12 mouse cellular contexts compared by ENCODE assay signal in the genomic region with DNA sequence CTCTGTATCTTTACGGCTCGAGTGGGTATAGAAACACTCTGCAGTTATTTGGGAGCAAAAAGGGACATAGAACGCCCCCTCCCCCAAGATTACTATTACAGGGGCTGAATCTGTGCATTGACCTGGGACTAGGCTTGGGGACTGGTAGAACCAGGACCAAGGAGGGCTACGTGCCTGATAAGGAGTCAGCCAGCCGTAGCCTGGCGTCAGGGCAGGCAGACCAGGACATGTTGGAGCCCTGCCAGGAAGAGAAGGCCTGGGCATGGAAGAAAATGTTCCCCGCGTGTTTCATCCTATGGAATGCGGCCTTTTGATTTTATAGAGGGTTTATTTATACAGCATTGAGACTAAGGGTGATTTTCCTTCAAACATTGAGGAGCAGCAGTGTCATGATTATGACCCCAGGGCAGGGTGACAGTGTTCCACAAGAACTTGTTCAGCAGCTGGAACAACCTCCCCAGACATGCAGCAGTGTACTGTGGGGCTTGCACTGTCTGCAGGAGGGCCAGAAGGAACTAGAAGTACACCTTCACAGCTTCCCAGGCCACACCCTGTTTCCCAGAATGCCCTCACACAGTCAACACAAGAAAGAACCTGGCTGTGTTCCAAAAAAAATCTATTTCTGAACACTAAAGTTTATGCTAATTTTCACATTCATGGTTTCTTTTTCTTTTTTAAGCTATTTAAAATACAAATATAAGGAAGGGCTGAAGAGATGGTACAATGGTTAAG. TPM values are rescaled to one million over a fixed set of nuclear protein-coding genes. Genes with fewer than 3 reads are reported as not detected.
DNase-seq lines count a peak whose midpoint lies in the region; ATAC-seq and TF ChIP-seq lines count a peak whose summit lies in the region.
"Had no signal": no experiment of that assay in that cellular context is flagged by ENCODE, and none has a peak within 500 bp of the region (broad histone marks: within the 10 kb centered on the region; RNA-seq: fewer than 3 reads in every experiment).

No protein-coding gene starts in this region.

- H3K4me1 ChIP-seq in heart, embryonic 16.5 days (ENCODE audit: control insufficient read depth, insufficient read depth, low read length) = peaks cover 15% of the 10 kb centered on the region
- H3K4me1 ChIP-seq in heart, adult 2 months (ENCODE audit: control insufficient read depth, insufficient read depth, low read length) = peaks cover 5% of the 10 kb centered on the region
- H3K4me1 ChIP-seq in midbrain, embryonic 16.5 days (ENCODE audit: control insufficient read depth, insufficient read depth, low read length) = peaks cover 7% of the 10 kb centered on the region
- H3K4me1 ChIP-seq in midbrain, embryonic 15.5 days = peaks cover 13% of the 10 kb centered on the region

- no peaks in the 10 kb centered on the region for H3K36me3 ChIP-seq in heart, embryonic 16.5 days (ENCODE audit: control insufficient read depth, insufficient read depth)
- H3K36me3 ChIP-seq in heart, adult 2 months (ENCODE audit: control insufficient read depth, insufficient read depth, low read length) = no peaks in the 10 kb centered on the region
- no peaks in the 10 kb centered on the region for H3K36me3 ChIP-seq in midbrain, embryonic 16.5 days (ENCODE audit: control insufficient read depth, insufficient read depth, low read length)
- H3K36me3 ChIP-seq in midbrain, embryonic 15.5 days (replicated peaks) = no peaks in the 10 kb centered on the region
- H3K36me3 ChIP-seq: liver, embryonic 13.5 days; midbrain, embryonic 12.5 days; neural tube, embryonic 13.5 days had no signal

- TF ChIP-seq POLR2A in heart, adult 2 months (IDR thresholded peaks at IDR 0.05; ENCODE audit: insufficient read depth, low read depth, low read length) = no peak

- no peak for DNase-seq in heart, adult 2 months
- DNase-seq in 3T3-L1 (ENCODE audit: low read depth, low spot score) = peak; percentile 40
- peak; percentile 33 for DNase-seq in adipocyte (ENCODE audit: low spot score)
- DNase-seq in kidney, postnatal 25 days = peak; percentile 39 to 57
- DNase-seq in c-Kit-positive CD71-positive TER-119-positive erythroid progenitor cells, embryonic 14.5 days (ENCODE audit: low spot score) = no peak
- DNase-seq: layer of hippocampus, postnatal 36 days; liver, embryonic 13.5 days had no signal

- no peak overlapping the region for H3K4me2 ChIP-seq in heart, embryonic 16.5 days (ENCODE audit: low read depth, low read length)
- no peak overlapping the region for H3K4me2 ChIP-seq in midbrain, embryonic 16.5 days (ENCODE audit: low read length)
- H3K4me2 ChIP-seq in midbrain, embryonic 15.5 days = no peak overlapping the region
- H3K4me2 ChIP-seq: liver, embryonic 13.5 days had no signal

- H3K79me2 ChIP-seq in heart, adult 2 months (replicated peaks; ENCODE audit: control insufficient read depth, insufficient read depth, low read length) = no peaks in the 10 kb centered on the region

- ATAC-seq in heart, embryonic 16.5 days (replicated peaks; ENCODE audit: extremely low read depth, insufficient read depth, low FRiP score) = peak; percentile 41; the same call in 1 of the 2 replicates
- ATAC-seq in midbrain, embryonic 16.5 days = no peak
- ATAC-seq in midbrain, embryonic 15.5 days (replicated peaks) = no peak

- no peak for TF ChIP-seq EP300 in heart, adult 2 months (IDR thresholded peaks at IDR 0.05; ENCODE audit: insufficient read depth, low read depth, low read length)

- intact Hi-C loops in heart, adult 2 months (cut with DNase I) = no loop called here

- peaks cover 32% of the 10 kb centered on the region for H3K27me3 ChIP-seq in heart, embryonic 16.5 days (ENCODE audit: control insufficient read depth, insufficient read depth, low read length)
- H3K27me3 ChIP-seq in heart, adult 2 months (ENCODE audit: control insufficient read depth, insufficient read depth, low read length) = peaks cover 6% of the 10 kb centered on the region
- peaks cover 9% of the 10 kb centered on the region for H3K27me3 ChIP-seq in midbrain, embryonic 16.5 days (ENCODE audit: control insufficient read depth, insufficient read depth, low read depth, low read length)
- peaks cover 26% of the 10 kb centered on the region for H3K27me3 ChIP-seq in midbrain, embryonic 15.5 days (replicated peaks)

- whole genome bisulfite sequencing in heart, embryonic 16.5 days = 40% methylated on average over 9 of the region's 9 CpGs
- WGBS in heart, adult 2 months = 45% methylated on average over 9 of the region's 9 CpGs
- WGBS in midbrain, embryonic 16.5 days = 79% methylated on average over 9 of the region's 9 CpGs
- WGBS in midbrain, embryonic 15.5 days = 75% methylated on average over 9 of the region's 9 CpGs

- 0 out of 2 replicates have a peak overlapping the region, but pooled peaks have one; percentile 13 for H3K27ac ChIP-seq in heart, embryonic 16.5 days (ENCODE audit: low read length)
- H3K27ac ChIP-seq in heart, adult 2 months = no peak overlapping the region
- H3K27ac ChIP-seq in midbrain, embryonic 16.5 days (ENCODE audit: low read length) = no peak overlapping the region
- H3K27ac ChIP-seq in midbrain, embryonic 15.5 days = no peak overlapping the region
- H3K27ac ChIP-seq: liver, embryonic 13.5 days; midbrain, embryonic 12.5 days; neural tube, embryonic 13.5 days had no signal

- no peak for TF ChIP-seq CTCF in heart, adult 2 months (IDR thresholded peaks at IDR 0.05)

- H3K9me3 ChIP-seq in heart, embryonic 16.5 days (replicated peaks; ENCODE audit: control insufficient read depth, low read length) = no peaks in the 10 kb centered on the region
- no peaks in the 10 kb centered on the region for H3K9me3 ChIP-seq in midbrain, embryonic 16.5 days (replicated peaks; ENCODE audit: control insufficient read depth, low read length, poor library complexity, severe bottlenecking)
- H3K9me3 ChIP-seq in midbrain, embryonic 15.5 days = no peaks in the 10 kb centered on the region
- H3K9me3 ChIP-seq: liver, embryonic 13.5 days; midbrain, embryonic 12.5 days; neural tube, embryonic 13.5 days had no signal

- no peak overlapping the region for H3K4me3 ChIP-seq in heart, embryonic 16.5 days (ENCODE audit: low read length)
- no peak overlapping the region for H3K4me3 ChIP-seq in heart, adult 2 months
- no peak overlapping the region for H3K4me3 ChIP-seq in midbrain, embryonic 16.5 days (ENCODE audit: low read depth, low read length)
- no peak overlapping the region for H3K4me3 ChIP-seq in midbrain, embryonic 15.5 days
- H3K4me3 ChIP-seq: liver, embryonic 13.5 days; midbrain, embryonic 12.5 days had no signal

- H3K9ac ChIP-seq in heart, embryonic 16.5 days (ENCODE audit: low read length) = no peak overlapping the region
- H3K9ac ChIP-seq in heart, adult 2 months (ENCODE audit: low read depth, low read length) = no peak overlapping the region
- H3K9ac ChIP-seq in midbrain, embryonic 16.5 days (ENCODE audit: low read depth, low read length) = no peak overlapping the region
- no peak overlapping the region for H3K9ac ChIP-seq in midbrain, embryonic 15.5 days
- H3K9ac ChIP-seq: liver, embryonic 13.5 days; midbrain, embryonic 12.5 days; neural tube, embryonic 13.5 days had no signal

RNA-seq across cellular contexts. Expression of a gene that starts 2.3 kb away (rescaled TPM):
- polyA plus RNA-seq in heart, embryonic 16.5 days (2015; fragmentation: Nextera tagmentation; extraction: Ambion mirVana) = 1.8 and 3.0 TPM in 2 replicates
- 1 to 10 TPM; 7.2 to 8.4 TPM for total RNA-seq in heart, adult 2 months (2021)
- polyA plus RNA-seq in heart, adult 2 months (2012; rRNA removed) = 21.3 TPM in 2 replicates
- polyA plus RNA-seq in midbrain, embryonic 16.5 days (2015; fragmentation: Nextera tagmentation; extraction: Ambion mirVana) = 45.9 and 49.8 TPM in 2 replicates
- 39.4 and 43.1 TPM in 2 replicates for polyA plus RNA-seq in midbrain, embryonic 15.5 days (2015; fragmentation: Nextera tagmentation; extraction: Ambion mirVana)

RNA-seq across cellular contexts. Expression of a gene that starts 18.5 kb away (rescaled TPM):
- polyA plus RNA-seq in heart, embryonic 16.5 days (2015; fragmentation: Nextera tagmentation; extraction: Ambion mirVana) = 16.9 and 17.3 TPM in 2 replicates
- 1 to 10 TPM in 1 of 2 experiments, under 1 TPM in 1; 0.73 to 1.6 TPM for total RNA-seq in heart, adult 2 months (2021)
- 7.1 and 10.0 TPM in 2 replicates for polyA plus RNA-seq in heart, adult 2 months (2012; rRNA removed)
- polyA plus RNA-seq in midbrain, embryonic 16.5 days (2015; fragmentation: Nextera tagmentation; extraction: Ambion mirVana) = 1.2 and 1.5 TPM in 2 replicates
- 1.3 and 2.1 TPM in 2 replicates for polyA plus RNA-seq in midbrain, embryonic 15.5 days (2015; fragmentation: Nextera tagmentation; extraction: Ambion mirVana)

RNA-seq across cellular contexts. Expression of a gene that starts 41.4 kb away (rescaled TPM):
- 0.46 and 0.49 TPM in 2 replicates for polyA plus RNA-seq in heart, embryonic 16.5 days (2015; fragmentation: Nextera tagmentation; extraction: Ambion mirVana)
- 1 to 10 TPM; 2.1 to 2.5 TPM for total RNA-seq in heart, adult 2 months (2021)
- polyA plus RNA-seq in heart, adult 2 months (2012; rRNA removed) = 3.1 and 3.3 TPM in 2 replicates
- polyA plus RNA-seq in midbrain, embryonic 16.5 days (2015; fragmentation: Nextera tagmentation; extraction: Ambion mirVana) = 0.15 and 0.18 TPM in 2 replicates
- polyA plus RNA-seq in midbrain, embryonic 15.5 days (2015; fragmentation: Nextera tagmentation; extraction: Ambion mirVana) = 0.27 and 0.59 TPM in 2 replicates

Comparison
In these comparisons a context has a peak if more than half of its experiments do, and no peak if none do; other contexts are left out.
1. DNase-seq: peak in 3T3-L1 (single experiment), adipocyte (single experiment) and kidney, postnatal 25 days (2 of 2); none in heart, adult 2 months (0 of 2) and c-Kit-positive CD71-positive TER-119-positive erythroid progenitor cells, embryonic 14.5 days (single experiment).